Mouse (Mus musculus): ENCODE data around the gene Ormdl2.
"Not testable (repeated sequence)": the region's sequence is repeated elsewhere in the genome, so short reads cannot be mapped to it uniquely, and the experiment has no call there.

The Ormdl2 gene

GRCm38 (mm10) chr10:128821358-128822056 lies at the start of gene Ormdl2:
Ormdl2 (minus strand) TSS chr10:128821645.
- peak; percentile 99 for DNase-seq

- no peak for DNase-seq
Measured at GRCm38 (mm10) chr10:128870341-128870740, 48.9 kb upstream of the Ormdl2 start.

- DNase-seq: no peak
Measured at GRCm38 (mm10) chr10:128866518-128866917, 45.1 kb upstream of the Ormdl2 start.

GRCm38 (mm10) chr10:128866042-128866441 lies 44.6 kb upstream of the Ormdl2 start:
- DNase-seq: no peak

- no peak for DNase-seq
Measured at GRCm38 (mm10) chr10:128861176-128861575, 39.7 kb upstream of the Ormdl2 start.

- no peak for DNase-seq
Measured at GRCm38 (mm10) chr10:128850339-128850738, 28.9 kb upstream of the Ormdl2 start.

GRCm38 (mm10) chr10:128848426-128848825 lies 27.0 kb upstream of the Ormdl2 start:
- no peak for DNase-seq

GRCm38 (mm10) chr10:128846664-128847063 lies 25.2 kb upstream of the Ormdl2 start:
- no peak for DNase-seq

GRCm38 (mm10) chr10:128845516-128845915 lies 24.1 kb upstream of the Ormdl2 start:
- no peak for DNase-seq

- no peak for DNase-seq
Measured at GRCm38 (mm10) chr10:128843260-128843659, 21.8 kb upstream of the Ormdl2 start.

GRCm38 (mm10) chr10:128840612-128841011 lies 19.2 kb upstream of the Ormdl2 start:
- no peak for DNase-seq

- no peak for DNase-seq
Measured at GRCm38 (mm10) chr10:128839434-128839833, 18.0 kb upstream of the Ormdl2 start.

- DNase-seq: no peak
Measured at GRCm38 (mm10) chr10:128837400-128837799, 16.0 kb upstream of the Ormdl2 start.

- DNase-seq: no peak
Measured at GRCm38 (mm10) chr10:128823821-128824220, 2.4 kb upstream of the Ormdl2 start.

- DNase-seq: not testable (repeated sequence)
Measured at GRCm38 (mm10) chr10:128823087-128823486, 1.6 kb upstream of the Ormdl2 start.

GRCm38 (mm10) chr10:128822135-128822534 lies 690 bp upstream of the Ormdl2 start:
- no peak for DNase-seq

GRCm38 (mm10) chr10:128820217-128820616 lies 1.2 kb downstream of the Ormdl2 start:
- DNase-seq: no peak

- no peak for DNase-seq
Measured at GRCm38 (mm10) chr10:128817033-128817432, 4.4 kb downstream of the Ormdl2 start, which contains the start of gene Sarnp. Sarnp (plus strand) TSS chr10:128817333.

- DNase-seq: no peak
Measured at GRCm38 (mm10) chr10:128807018-128807417, 14.4 kb downstream of the Ormdl2 start.

- no peak for DNase-seq
Measured at GRCm38 (mm10) chr10:128806086-128806485, 15.4 kb downstream of the Ormdl2 start.

GRCm38 (mm10) chr10:128805092-128806000 lies 16.1 kb downstream of the Ormdl2 start:
- peak; percentile 98 for DNase-seq

- DNase-seq: peak; percentile 68
Measured at GRCm38 (mm10) chr10:128804271-128805091, 17.0 kb downstream of the Ormdl2 start, which contains the start of gene Tmem198b. Tmem198b (minus strand) TSS chr10:128804370.

GRCm38 (mm10) chr10:128803771-128804270 lies 17.6 kb downstream of the Ormdl2 start, which contains the start of gene Dnajc14:
Dnajc14 (plus strand) TSS chr10:128804062.
- peak; percentile 23 for DNase-seq
